Mouse (Mus musculus): ENCODE results near the gene Mov10l1. TPM values are rescaled to one million over a fixed set of nuclear protein-coding genes. Genes with fewer than 3 reads are reported as not detected.

Gene Mov10l1
- polyA plus RNA-seq, 1 experiment from 2014 or later, result 0.13 TPM

DNA sequence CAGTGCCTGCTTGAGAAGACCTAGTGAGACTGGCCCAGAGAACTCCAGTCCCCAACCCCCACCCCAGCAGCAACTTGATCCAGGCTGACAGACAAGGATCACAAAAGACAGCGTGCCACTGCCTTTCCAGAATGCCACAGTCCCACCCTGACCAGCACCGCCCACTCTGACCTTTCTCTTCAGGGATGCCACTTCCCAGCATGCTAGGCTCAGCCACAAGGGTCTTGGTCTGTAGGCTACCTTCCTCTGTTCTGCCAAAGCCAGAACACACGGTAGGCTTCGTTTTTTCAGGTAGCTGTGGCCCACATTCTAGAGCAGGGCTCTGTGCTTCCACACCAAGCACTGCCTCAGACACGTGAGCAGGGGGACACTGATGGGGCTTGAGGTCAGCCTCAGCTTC, 119.9 kb downstream of the Mov10l1 start:
- Histone ChIP-seq H3K36me3 (peaks cover 100% of the 10 kb centered on the region), H3K4me3 (replicated peaks) (no peak overlapping the region), H3K9ac (no peak overlapping the region), H3K4me1 (no peaks in the 10 kb centered on the region), H3K27ac (replicated peaks) (no peak overlapping the region), H3K9me3 (replicated peaks) (no peaks in the 10 kb centered on the region), H3K4me2 (replicated peaks) (no peak overlapping the region), H3K27me3 (no peaks in the 10 kb centered on the region)
- 73% methylated on average over 5 of the region's 5 CpGs for WGBS
- ATAC-seq (ENCODE audit: insufficient number of reproducible peaks, low FRiP score, low TSS enrichment, low read depth), result no peak

DNA sequence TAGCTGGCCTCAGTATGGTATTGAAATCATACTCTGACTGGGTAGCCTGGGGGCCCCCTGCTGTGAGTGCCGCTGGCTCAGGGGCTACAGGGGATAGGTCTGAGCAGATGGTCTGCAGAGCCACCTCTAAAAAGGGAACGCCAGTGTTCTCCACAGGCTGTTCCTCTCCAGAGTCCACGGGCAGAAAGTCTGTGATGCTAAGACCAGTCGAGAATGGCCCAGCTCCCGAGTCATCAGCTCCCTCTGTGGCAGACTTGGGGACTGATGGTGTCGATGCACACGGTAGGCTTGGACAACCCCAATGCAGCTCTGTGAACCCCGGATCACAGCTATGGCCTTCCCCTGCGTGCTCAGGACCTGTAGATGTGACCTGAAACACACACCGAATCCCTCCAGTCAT, 121.2 kb downstream of the Mov10l1 start:
- no peaks in the 10 kb centered on the region for H3K27me3 ChIP-seq
- no peak overlapping the region for H3K4me2 ChIP-seq (replicated peaks)
- H3K36me3 ChIP-seq, result peaks cover 100% of the 10 kb centered on the region
- H3K4me1 ChIP-seq, result no peaks in the 10 kb centered on the region
- no peak overlapping the region for H3K4me3 ChIP-seq (replicated peaks)
- no peak for ATAC-seq (ENCODE audit: insufficient number of reproducible peaks, low FRiP score, low TSS enrichment, low read depth)
- H3K27ac ChIP-seq (replicated peaks), result no peak overlapping the region
- H3K9ac ChIP-seq, result no peak overlapping the region
- 85% methylated on average over 10 of the region's 10 CpGs for WGBS
- H3K9me3 ChIP-seq (replicated peaks), result no peaks in the 10 kb centered on the region

DNA sequence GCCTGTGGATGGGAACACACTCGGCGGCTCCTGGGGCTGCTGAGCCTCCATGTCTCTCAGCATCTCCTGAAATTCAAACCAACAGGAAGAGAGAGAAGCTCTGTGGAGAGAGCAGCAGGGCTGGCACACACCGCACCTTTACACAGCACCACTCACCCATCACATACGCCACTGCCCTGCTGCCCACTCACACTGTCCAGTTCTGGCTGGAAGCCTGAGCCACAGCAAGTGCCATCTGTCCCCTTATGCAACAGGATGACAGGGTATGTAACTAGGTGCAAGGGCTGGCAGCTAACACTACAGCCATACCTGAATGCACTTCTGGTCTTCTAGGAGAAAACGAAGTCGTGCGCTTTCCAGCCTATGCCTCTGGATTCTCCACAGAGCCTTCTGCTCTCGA, 121.7 kb downstream of the Mov10l1 start:
- no peaks in the 10 kb centered on the region for H3K4me1 ChIP-seq
- no peaks in the 10 kb centered on the region for H3K9me3 ChIP-seq (replicated peaks)
- ATAC-seq (ENCODE audit: insufficient number of reproducible peaks, low FRiP score, low TSS enrichment, low read depth), result no peak
- H3K4me3 ChIP-seq (replicated peaks), result no peak overlapping the region
- 97% methylated on average over 8 of the region's 8 CpGs for WGBS
- peaks cover 99% of the 10 kb centered on the region for H3K36me3 ChIP-seq
- H3K4me2 ChIP-seq (replicated peaks), result no peak overlapping the region
- H3K27me3 ChIP-seq, result no peaks in the 10 kb centered on the region
- H3K27ac ChIP-seq (replicated peaks), result no peak overlapping the region
- no peak overlapping the region; the same call in 1 of the 2 replicates for H3K9ac ChIP-seq

Other genes with a start within 250 kb of the Mov10l1 start
- 21.3 and 22.8 TPM in 2 replicates for gene Brd1, start 248.7 kb upstream of the Mov10l1 start, polyA plus RNA-seq (2015; fragmentation: Nextera tagmentation; extraction: Ambion mirVana)
- gene Zbed4, start 231.2 kb upstream of the Mov10l1 start, polyA plus RNA-seq (2015; fragmentation: Nextera tagmentation; extraction: Ambion mirVana), result 12.2 and 12.3 TPM in 2 replicates
- gene Alg12, start 163.6 kb upstream of the Mov10l1 start, polyA plus RNA-seq (2015; fragmentation: Nextera tagmentation; extraction: Ambion mirVana), result 10.7 and 14.2 TPM in 2 replicates
- 86.5 and 87.7 TPM in 2 replicates for gene Creld2, start 163.3 kb upstream of the Mov10l1 start, polyA plus RNA-seq (2015; fragmentation: Nextera tagmentation; extraction: Ambion mirVana)
- 63.0 and 64.8 TPM in 2 replicates for gene Pim3, start 120.7 kb upstream of the Mov10l1 start, polyA plus RNA-seq (2015; fragmentation: Nextera tagmentation; extraction: Ambion mirVana)
- gene Ttll8, start 28.5 kb upstream of the Mov10l1 start, polyA plus RNA-seq (2015; fragmentation: Nextera tagmentation; extraction: Ambion mirVana), result 0.05 TPM in 1 of 2 replicates, not detected in the other
- 0.29 TPM in 1 of 2 replicates, not detected in the other for gene Mlc1, start 3.9 kb upstream of the Mov10l1 start, polyA plus RNA-seq (2015; fragmentation: Nextera tagmentation; extraction: Ambion mirVana)
- 0.33 and 0.84 TPM in 2 replicates for gene Panx2, start 76.8 kb downstream of the Mov10l1 start, polyA plus RNA-seq (2015; fragmentation: Nextera tagmentation; extraction: Ambion mirVana)
- 53.8 and 55.6 TPM in 2 replicates for gene Trabd, start 92.2 kb downstream of the Mov10l1 start, polyA plus RNA-seq (2015; fragmentation: Nextera tagmentation; extraction: Ambion mirVana)
- gene Selenoo, start 106.2 kb downstream of the Mov10l1 start, polyA plus RNA-seq (2015; fragmentation: Nextera tagmentation; extraction: Ambion mirVana), result 20.7 and 20.9 TPM in 2 replicates
- gene Tubgcp6, start 140.2 kb downstream of the Mov10l1 start, polyA plus RNA-seq (2015; fragmentation: Nextera tagmentation; extraction: Ambion mirVana), result 14.8 and 15.2 TPM in 2 replicates
- 22.3 and 25.7 TPM in 2 replicates for gene Hdac10, start 145.8 kb downstream of the Mov10l1 start, polyA plus RNA-seq (2015; fragmentation: Nextera tagmentation; extraction: Ambion mirVana)
- 9.4 and 11.2 TPM in 2 replicates for gene Mapk12, start 157.8 kb downstream of the Mov10l1 start, polyA plus RNA-seq (2015; fragmentation: Nextera tagmentation; extraction: Ambion mirVana)
- gene Mapk11, start 166.7 kb downstream of the Mov10l1 start, polyA plus RNA-seq (2015; fragmentation: Nextera tagmentation; extraction: Ambion mirVana), result 10.7 and 12.7 TPM in 2 replicates
- 157 and 161 TPM in 2 replicates for gene Plxnb2, start 197.9 kb downstream of the Mov10l1 start, polyA plus RNA-seq (2015; fragmentation: Nextera tagmentation; extraction: Ambion mirVana)
- 16.3 and 16.7 TPM in 2 replicates for gene Dennd6b, start 213.6 kb downstream of the Mov10l1 start, polyA plus RNA-seq (2015; fragmentation: Nextera tagmentation; extraction: Ambion mirVana)
- gene Ppp6r2, start 228.6 kb downstream of the Mov10l1 start, polyA plus RNA-seq (2015; fragmentation: Nextera tagmentation; extraction: Ambion mirVana), result 33.3 and 35.8 TPM in 2 replicates

Measured in embryonic facial prominence, embryonic 15.5 days (tissue).